Mouse (Mus musculus) heart, adult 8-10 months (tissue): Measurements from ENCODE around the gene Sema4g. TPM values are rescaled to one million over a fixed set of nuclear protein-coding genes. Genes with fewer than 3 reads are reported as not detected.
A peak's percentile ranks its signal among the peaks of the same experiment; 100 is the strongest.

Source experiments
- DNase-seq: peaks from one replicate; pipeline ENCODE4 v3.0.0; 2022; ENCODE audit warnings: low spot score
- total RNA-seq, 4 experiments: library from RNA; stranded (reverse); gene quantifications; 2 replicates each; pipeline ENCODE4 v1.2.4; 2022

Gene Sema4g
- total RNA-seq, 4 experiments from 2014 or later: 0.25 to 0.46 (median 0.44) TPM; not detected in 1

GRCm38 (mm10) chr19:45003740-45004516 lies 15.0 kb downstream of the Sema4g start:
- no peak for DNase-seq

DNA sequence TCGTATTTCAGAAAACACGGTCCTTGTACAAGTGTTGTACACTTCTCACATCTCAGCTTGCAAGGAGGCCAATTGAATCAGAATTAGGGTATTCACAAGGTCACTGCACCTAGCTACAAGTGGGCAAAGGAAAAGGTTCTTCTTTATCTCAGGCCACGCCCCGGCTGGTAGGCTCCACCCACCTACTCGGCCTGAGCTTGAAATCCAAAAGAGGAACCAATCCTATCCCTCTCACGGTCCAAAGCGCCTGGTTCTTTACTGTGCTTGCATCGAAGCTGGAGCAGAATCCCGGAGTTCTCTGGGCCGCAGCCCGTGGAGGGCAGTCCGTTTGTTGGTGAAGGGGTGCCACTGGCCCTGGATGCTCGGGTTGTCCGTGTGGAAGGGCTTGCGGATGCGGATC lies 16.5 kb downstream of the Sema4g start, which contains the start of gene Twnk:
Gene Twnk, plus strand, starts transcription at position 220 of the 400 bp plus-strand sequence.
- no peak for DNase-seq

- peak; percentile 94 for DNase-seq
These were observed 17.2 kb downstream of the Sema4g start, which contains the start of gene Mrpl43 for GRCm38 (mm10) chr19:45005957-45006712. Gene Mrpl43, minus strand, starts transcription at chr19:45006442.

GRCm38 (mm10) chr19:45007021-45007420 lies 18.1 kb downstream of the Sema4g start:
- DNase-seq: no peak

DNA sequence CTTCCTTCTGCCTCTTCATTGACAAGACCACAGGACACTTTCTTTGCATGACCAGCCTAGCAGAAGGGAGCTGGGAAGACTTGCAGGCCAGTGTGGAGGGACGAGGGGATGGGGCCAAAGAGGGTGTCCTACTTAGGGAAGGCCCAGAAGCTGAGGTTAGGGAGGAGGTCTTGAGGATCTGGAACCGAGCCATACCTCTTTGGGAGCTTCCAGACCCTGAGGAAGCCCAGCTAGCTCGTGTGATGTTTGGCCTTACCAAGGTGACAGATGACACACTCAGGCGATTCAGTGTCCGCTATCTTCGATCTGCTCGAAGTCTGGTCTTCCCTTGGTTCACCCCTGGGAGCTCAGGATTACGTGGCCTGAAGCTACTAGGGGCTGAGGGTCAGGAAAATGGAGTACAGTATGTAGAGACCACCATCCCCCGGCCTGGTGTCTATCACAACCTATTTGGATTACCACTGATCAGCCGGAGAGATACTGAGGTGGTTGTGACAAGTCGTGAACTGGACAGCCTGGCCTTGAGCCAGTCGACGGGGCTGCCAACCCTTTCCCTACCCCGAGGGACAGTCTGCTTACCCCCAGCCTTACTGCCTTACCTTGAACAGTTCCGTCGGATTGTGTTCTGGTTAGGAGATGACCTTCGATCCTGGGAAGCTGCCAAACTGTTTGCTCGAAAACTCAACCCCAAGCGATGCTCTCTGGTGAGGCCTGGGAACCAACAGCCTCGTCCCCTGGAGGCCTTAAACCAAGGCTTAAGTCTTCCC lies 18.7 kb downstream of the Sema4g start:
- DNase-seq: no peak

GRCm38 (mm10) chr19:45010646-45011045 lies 21.7 kb downstream of the Sema4g start:
- no peak for DNase-seq

DNA sequence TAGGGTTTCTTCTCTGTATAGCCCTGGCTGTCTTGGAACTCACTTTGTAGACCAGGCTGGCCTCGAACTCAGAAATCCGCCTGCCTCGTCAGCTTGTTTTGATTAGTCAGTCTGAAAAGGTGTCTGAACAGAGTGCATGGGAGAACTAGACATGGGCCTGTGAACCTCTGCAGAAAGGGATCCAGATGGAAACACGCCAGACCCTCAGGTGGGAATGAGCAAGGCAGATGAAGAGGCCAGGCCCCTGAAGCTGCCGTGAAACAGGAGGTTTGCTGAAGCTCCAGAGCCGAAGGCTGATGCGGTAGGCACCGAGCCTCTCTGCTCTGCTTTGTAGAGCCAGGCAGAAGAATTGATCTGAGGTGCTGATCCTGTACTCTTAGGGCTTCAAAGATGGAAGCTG lies 23.3 kb downstream of the Sema4g start:
- no peak for DNase-seq

- no peak for DNase-seq
These were observed 23.7 kb downstream of the Sema4g start for GRCm38 (mm10) chr19:45012636-45013035.

- DNase-seq: no peak
These were observed 24.8 kb downstream of the Sema4g start for GRCm38 (mm10) chr19:45013581-45014225.

GRCm38 (mm10) chr19:45014335-45014971 lies 25.6 kb downstream of the Sema4g start, which contains the start of gene Lzts2:
Gene Lzts2, plus strand, starts transcription at chr19:45014414.
- no peak for DNase-seq

DNA sequence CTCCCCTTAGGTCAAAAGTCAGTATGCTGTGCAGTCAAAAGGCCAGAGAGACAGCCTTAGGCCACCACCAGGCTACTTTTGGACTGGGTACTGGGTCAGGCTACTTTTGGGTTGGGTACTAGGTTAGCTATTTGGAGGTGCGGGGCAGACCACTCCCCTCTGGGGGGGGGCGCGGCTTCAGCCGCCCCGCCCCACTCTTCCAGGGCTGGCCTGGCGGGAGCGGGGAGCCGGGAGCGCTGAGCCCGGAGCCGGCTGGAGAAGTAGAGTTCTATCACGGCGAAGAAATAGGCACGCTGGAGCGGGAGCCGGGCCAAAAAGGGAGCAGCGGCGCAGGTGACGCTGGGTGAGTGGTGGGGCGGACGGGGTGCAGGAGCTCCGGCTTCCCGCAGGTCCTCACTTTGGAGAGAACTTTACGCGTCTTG lies 26.1 kb downstream of the Sema4g start:
- DNase-seq: peak; percentile 52

DNA sequence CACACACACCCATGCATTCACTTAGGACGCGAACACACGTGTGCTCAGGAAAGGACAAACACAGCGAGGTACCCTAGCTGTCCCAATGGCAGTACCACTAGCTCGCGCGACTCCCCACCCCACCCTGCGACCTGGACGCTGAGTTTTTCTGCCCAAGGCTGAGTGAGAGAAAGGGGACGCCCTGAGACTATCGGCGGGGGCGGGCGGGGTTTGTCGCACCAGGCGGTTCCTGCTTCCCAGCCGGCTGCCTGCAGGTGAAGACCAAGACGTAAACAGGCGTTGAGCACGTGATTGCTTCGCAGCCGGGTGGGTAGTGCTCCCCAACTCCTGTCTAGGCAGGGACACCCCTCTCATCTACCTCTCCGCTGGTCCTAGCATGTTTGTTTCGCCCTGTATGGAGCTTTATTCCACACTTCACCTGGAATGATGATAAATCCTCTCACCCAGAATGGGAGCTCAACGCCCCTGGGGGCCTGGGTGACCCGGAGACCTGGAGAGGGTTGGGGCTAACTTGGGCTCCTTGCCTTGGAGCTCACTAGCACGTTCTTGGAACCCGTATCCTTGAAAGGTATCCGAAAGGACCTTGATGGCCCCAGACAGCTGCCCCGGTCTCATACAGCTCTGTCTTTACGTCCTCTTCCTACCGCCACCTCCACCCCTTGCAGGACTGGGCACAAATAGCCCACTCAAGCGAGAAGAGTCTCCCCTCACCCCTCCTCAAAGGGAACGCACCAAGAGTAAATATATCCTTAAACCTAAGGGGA lies 26.8 kb downstream of the Sema4g start:
- peak; percentile 55 for DNase-seq

DNA sequence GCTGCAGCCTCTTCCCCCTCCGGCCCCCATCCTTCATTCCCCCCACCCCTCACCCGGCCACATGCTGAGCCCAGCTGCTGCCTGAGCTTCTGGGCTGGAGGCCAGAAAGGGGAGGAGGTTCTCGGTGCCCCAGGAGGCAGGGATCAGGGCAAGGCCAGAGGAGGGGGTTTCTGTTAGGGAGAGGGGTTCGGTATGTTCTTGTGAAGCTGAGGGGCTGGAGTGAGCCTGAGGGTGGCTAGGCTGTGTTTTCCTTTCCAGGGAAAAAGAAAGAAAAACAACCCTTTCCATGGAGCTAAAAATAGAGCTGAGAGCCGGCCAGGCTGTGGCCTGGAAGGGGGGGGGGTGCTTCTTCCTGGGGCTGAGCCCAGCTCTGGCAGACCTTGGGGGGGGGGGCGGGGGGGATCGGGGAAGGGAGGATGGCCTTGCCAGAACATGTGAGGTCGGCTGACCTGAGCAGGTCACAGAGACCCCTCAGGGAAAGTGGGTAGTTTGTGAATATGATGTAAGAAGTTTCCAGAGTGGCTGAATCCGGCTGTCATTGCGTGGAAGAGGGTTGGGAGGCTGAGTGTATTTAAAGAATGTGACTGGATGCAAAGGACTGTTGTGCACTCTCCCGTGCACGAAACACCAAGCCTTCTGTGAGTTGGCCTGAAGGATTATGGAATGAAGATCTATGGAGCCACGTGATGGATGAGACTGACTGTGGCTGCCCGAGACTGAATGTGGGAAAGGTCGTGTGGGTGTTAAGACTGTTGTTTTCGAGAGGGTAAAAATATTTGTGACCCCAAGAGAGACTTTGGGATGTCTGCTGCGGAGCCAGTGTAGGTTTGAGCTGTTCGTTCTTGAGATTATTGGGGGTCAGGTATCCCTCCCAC lies 27.7 kb downstream of the Sema4g start:
- DNase-seq: peak; percentile 82

DNA sequence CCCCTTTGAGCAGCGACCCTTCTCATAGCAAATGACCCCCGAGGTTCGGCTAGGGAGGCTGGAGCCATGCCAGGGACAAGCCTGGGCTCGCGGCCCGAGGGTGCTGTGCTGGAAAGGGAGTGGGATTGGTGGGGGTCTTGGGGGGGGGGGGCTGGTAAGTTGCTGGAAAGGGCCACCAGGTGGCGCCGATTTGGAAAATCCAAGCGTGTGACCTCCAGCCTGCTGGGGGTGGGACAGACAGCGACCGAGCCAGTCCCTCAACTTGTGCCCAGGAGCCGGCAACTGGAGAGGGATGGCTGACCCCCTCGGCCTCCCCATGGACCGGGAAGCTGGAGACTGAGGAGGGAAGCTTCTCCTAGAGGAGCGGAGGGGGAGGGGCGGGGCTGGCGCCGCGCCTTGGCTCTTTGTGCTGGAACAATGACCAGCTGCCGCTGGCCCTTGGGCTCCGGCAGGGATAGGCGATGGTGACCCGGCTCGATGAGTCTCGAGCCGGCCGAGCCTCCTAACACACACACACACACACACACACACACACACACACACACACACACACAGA lies 28.4 kb downstream of the Sema4g start:
- DNase-seq: peak; percentile 80

GRCm38 (mm10) chr19:45017909-45018308 lies 29.0 kb downstream of the Sema4g start:
- DNase-seq: peak; percentile 82

GRCm38 (mm10) chr19:45018351-45018831 lies 29.5 kb downstream of the Sema4g start:
- DNase-seq: no peak

DNA sequence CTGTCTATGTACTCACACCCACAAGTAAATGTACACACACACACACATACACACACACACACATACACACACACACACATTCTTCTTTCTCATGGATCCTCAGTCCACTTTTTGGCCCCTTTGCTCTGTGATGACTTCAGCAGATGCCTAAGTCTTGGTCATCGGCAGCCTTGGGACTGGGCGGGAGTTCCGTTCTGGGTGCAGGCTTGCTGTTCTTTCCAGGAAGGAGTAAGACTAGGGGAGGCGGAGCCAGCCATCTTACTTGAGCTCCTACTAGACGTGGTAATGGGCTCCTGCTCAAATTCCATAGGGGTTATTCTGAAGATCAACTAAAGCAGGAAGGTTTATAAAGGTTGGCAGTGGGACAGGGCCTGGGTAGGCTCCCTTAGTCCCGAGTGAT lies 31.4 kb downstream of the Sema4g start:
- peak; percentile 85 for DNase-seq

GRCm38 (mm10) chr19:45021362-45021761 lies 32.5 kb downstream of the Sema4g start:
- no peak for DNase-seq

DNA sequence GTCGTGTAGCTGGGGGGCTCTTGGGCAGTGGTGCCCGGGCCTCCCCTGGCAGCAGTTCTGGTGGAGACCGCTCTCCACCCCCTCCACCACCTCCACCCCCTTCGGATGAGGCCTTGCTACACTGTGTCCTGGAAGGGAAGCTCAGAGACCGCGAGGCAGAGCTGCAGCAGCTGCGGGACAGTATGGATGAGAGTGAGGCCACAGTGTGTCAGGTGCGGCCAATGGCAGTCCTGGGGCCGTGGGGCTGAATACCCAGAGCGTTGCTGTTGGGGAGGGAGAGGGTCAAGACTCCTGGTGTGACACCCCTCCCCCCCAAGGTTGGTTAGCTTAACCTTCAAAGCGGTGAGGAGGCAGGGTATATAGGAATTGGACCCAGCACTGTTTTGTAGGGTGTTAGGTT lies 35.1 kb downstream of the Sema4g start:
- no peak for DNase-seq
